ENCODE assay signal across 8 mouse cellular contexts in the genomic region with DNA sequence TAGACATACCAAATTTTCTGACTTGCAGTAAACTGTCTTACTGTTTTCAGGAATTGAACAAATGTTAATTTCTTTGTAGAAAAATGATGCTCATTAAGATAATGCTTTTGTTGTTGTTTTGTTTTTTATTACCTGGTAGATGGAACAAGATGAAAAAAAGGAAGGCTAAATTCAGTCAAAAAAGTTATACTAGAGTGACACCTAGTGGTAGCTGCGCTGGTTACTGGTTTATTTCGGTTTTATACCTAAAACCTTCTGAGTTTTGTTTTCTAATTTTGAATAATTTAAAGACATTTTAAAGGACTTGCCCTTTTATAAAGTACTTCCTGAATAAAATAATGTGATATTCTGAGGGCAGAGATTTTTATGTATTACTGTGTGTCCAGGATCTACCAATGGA. TPM values are rescaled to one million over a fixed set of nuclear protein-coding genes. Genes with fewer than 3 reads are reported as not detected.
A peak's percentile ranks its signal among the peaks of the same experiment; 100 is the strongest.
DNase-seq lines count a peak whose midpoint lies in the region; ATAC-seq and TF ChIP-seq lines count a peak whose summit lies in the region.

No protein-coding gene starts in this region.

- peak; percentile 62 for TF ChIP-seq CTCF in E14TG2a.4 (conservative IDR thresholded peaks at IDR 0.05; ENCODE audit: low read length)

- no peaks in the 10 kb centered on the region for H3K36me3 ChIP-seq in kidney, embryonic 16.5 days (ENCODE audit: insufficient read depth, low read length)
- H3K36me3 ChIP-seq in E14TG2a.4 (ENCODE audit: insufficient read depth, low read length): peaks cover 10% of the 10 kb centered on the region; the same call in 1 of the 2 replicates

- no peak overlapping the region for H3K4me3 ChIP-seq in kidney, embryonic 16.5 days (ENCODE audit: low read length)
- no peak overlapping the region for H3K4me3 ChIP-seq in E14TG2a.4 (replicated peaks; ENCODE audit: low read length)

- DNase-seq in cerebellum, adult 18-20 months: peak; percentile 33 to 52
- DNase-seq in cerebellum, adult 11 months: no peak
- peak; percentile 52 for DNase-seq in kidney, postnatal 10 days
- peak; percentile 66 for DNase-seq in embryo, embryonic 11 days
- DNase-seq in mesoderm, embryonic 11.5 days (ENCODE audit: low read depth, low spot score): peak; percentile 40

- 14% methylated on average over 2 of the region's 2 CpGs for WGBS in kidney, embryonic 16.5 days

- no peak overlapping the region for H3K4me2 ChIP-seq in kidney, embryonic 16.5 days (replicated peaks; ENCODE audit: low read depth, low read length)

- no peaks in the 10 kb centered on the region for H3K27me3 ChIP-seq in kidney, embryonic 16.5 days (ENCODE audit: insufficient read depth, low read length)
- H3K27me3 ChIP-seq in E14TG2a.4 (ENCODE audit: insufficient read depth, low read length): no peaks in the 10 kb centered on the region

- H3K27ac ChIP-seq in kidney, embryonic 16.5 days (ENCODE audit: low read length): no peak overlapping the region

- H3K9me3 ChIP-seq in kidney, embryonic 16.5 days (ENCODE audit: low read length): no peaks in the 10 kb centered on the region
- no peaks in the 10 kb centered on the region for H3K9me3 ChIP-seq in E14TG2a.4 (ENCODE audit: low read length)

- ATAC-seq in kidney, embryonic 16.5 days (ENCODE audit: low FRiP score, low TSS enrichment): no peak
- ATAC-seq in erythroblast, adult 5-6 weeks (replicated peaks; ENCODE audit: low FRiP score, poor library complexity, severe bottlenecking): no peak

- no peaks in the 10 kb centered on the region for H3K4me1 ChIP-seq in kidney, embryonic 16.5 days (ENCODE audit: insufficient read depth, low read length)
- H3K4me1 ChIP-seq in E14TG2a.4 (replicated peaks; ENCODE audit: low read depth, low read length): 0 out of 2 replicates have a peak, but pooled peaks cover 3% of the 10 kb centered on the region

- no peak overlapping the region for H3K9ac ChIP-seq in kidney, embryonic 16.5 days (replicated peaks; ENCODE audit: low read length)

RNA-seq across cellular contexts. Expression of gene Faf1, which starts 52.9 kb away (rescaled TPM):
- polyA plus RNA-seq in kidney, embryonic 16.5 days (2015; fragmentation: Nextera tagmentation; extraction: Ambion mirVana): 17.8 and 18.8 TPM in 2 replicates
- total RNA-seq in erythroblast, adult 5-6 weeks (2015; ENCODE audit: low replicate concordance): 9.2 and 24.8 TPM in 2 replicates
- total RNA-seq in erythroblast, adult 5-6 weeks (2017; ENCODE audit: low replicate concordance): 21.9 and 27.2 TPM in 2 replicates
